Mouse (Mus musculus) cerebellum, postnatal 4 days (tissue): Measurements from ENCODE around the gene Slc12a7.

ENCODE experiments used
- DNase-seq, 2 experiments: peaks; one replicate each; pipeline ENCODE4 v3.0.0; 2022; ENCODE audit warnings: low spot score in 2 of 2, mixed read lengths in 1 of 2

The Slc12a7 gene

GRCm38 (mm10) chr13:73762938-73763337 is 30.0 kb downstream of the Slc12a7 start:
- DNase-seq = no peak

DNA sequence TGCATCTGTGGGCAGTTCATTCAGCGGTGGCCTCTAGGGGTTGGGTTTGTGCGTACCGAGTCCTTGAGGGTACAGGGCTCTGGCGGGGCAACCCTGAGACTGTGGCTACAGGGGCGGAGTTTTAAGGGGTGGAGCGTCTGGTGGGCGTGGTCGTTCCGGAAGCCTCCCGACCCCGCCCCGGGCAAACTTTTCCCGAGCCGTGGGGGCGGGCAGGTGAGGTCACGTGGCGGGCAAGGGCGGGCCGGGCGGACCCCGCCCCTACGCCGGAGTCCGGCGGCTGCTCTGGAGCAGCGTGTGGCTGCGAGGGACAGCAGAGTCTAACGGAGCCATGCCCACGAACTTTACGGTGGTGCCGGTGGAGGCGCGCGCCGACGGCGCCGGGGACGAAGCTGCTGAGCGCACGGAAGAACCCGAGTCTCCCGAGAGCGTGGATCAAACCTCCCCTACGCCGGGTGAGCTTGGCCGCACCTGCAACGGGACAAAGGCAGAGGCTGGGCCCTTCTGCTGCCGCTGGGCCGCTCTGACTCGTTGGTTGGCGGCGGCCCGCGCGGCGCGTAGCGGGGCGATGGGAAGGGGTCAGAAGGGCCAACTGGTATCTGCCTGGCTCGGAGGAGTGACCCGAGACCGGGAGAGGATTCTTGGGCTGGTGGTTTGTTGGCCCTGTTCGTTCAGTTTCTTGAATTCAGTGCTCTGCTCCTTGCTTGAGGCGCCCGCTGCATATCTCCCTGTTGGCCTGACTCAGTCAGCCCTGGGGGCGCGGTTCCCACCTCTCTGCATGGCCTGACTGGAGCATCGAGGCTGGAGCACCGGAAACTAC is 30.8 kb downstream of the Slc12a7 start:
- peak in 1 of 2 experiments; percentile 52 for DNase-seq

GRCm38 (mm10) chr13:73764256-73764775 is 31.4 kb downstream of the Slc12a7 start:
- no peak for DNase-seq

GRCm38 (mm10) chr13:73765393-73765792 is 32.5 kb downstream of the Slc12a7 start:
- DNase-seq = no peak

DNA sequence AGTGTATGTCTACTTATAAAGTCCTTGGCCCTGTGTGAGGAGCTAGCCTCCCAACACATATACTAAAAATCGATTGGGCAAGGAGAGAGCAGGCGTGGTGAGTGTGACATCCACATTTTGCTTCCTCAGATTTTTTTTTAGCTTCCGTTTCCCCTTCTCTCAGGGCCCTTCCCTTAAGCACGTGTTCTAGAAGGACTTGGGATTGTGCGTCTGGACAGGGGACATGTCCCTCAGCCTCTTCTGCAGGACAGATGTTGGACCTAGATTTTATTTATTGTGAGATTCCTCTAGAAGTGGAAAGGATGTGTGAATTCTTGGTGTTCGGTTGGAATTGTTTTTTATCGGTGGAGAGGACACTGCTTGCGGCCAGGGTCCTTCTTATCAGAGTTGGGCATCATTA is 34.3 kb downstream of the Slc12a7 start:
- DNase-seq = no peak

DNA sequence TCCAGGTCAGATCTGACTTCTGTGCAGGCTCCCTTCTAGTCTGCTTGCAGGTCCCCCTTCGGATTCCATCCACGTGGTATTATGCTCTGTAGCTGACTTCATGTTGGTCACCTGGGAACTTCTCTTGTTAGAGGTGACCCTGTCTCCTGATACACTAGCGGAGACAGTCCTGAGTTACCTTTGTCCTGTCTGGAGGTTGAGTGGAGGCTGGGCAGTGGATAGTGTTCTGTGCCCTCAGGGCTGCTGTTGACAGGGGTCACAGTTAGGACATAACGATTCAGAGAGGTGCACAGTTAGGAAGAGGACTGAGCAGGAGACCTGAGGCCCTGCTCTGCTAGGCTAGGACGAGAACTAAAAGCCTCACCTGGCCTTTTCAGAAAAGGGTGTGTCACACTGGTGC is 34.9 kb downstream of the Slc12a7 start:
- DNase-seq = no peak

DNA sequence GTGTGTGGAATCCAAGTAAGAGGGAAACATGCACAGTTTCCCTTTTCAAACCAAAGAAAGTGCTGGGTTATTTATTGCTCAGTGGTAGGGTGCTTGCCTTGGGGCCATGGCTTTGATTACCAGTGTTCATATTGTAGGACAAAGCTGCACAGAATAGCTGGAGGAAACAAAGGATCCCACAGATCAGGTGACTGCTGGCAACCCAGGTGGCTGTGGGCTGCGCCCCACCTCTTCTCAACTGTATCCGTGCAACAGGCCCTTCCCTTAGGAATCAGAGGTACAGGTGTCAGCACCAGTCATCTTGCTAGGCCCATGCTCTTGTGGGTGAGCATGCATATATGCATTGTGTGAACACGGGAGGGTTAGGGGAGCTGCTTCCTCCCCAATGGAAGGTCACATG is 35.4 kb downstream of the Slc12a7 start:
- no peak for DNase-seq

- no peak for DNase-seq
Observed at GRCm38 (mm10) chr13:73769916-73770682, 37.2 kb downstream of the Slc12a7 start.

GRCm38 (mm10) chr13:73771131-73771530 is 38.2 kb downstream of the Slc12a7 start:
- DNase-seq = no peak

DNA sequence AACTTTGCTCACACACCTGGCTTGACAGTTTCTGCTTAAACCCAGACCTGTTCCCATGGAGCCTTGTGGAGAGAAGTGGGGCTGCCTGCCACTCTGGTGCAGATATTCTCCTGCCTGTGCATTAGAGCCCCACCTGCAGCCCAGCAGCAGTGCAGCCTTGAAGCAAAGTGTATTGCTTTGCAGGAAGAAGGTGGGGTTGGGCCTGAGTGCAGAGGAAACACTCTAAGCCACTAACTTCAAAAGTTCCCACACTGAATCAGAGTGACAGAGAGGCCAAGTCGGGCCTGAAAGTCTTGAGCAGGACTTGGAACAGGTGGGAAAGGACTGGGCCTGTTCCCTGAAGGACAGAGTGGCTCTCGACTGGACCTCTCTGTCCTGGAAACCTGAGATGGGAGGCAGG is 39.8 kb downstream of the Slc12a7 start:
- no peak for DNase-seq

GRCm38 (mm10) chr13:73773519-73774205 is 40.8 kb downstream of the Slc12a7 start:
- DNase-seq = peak in 1 of 2 experiments; percentile 26

- DNase-seq = no peak
Observed at GRCm38 (mm10) chr13:73775786-73776185, 42.9 kb downstream of the Slc12a7 start.

DNA sequence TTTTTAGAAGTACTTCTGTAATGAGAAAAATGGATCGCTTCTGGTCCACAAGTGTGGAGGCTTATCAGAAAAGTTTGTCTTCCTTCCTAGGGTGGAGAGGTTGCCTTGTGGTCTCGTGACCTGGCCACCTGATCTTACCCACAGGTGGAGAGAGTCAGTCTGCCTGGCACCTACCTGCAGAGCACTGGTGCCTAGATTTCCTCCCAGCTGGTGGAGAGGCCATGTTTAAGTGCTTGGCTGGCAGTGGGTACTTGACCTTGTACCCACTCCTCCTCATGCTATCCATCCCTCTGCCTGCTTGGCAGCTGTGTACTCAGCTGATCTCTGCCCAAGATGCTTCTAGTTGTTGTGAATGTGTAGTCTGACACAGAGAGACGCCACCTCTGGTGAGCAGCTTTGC is 44.7 kb downstream of the Slc12a7 start:
- DNase-seq = no peak

- DNase-seq = no peak
Observed at GRCm38 (mm10) chr13:73782486-73782885, 49.6 kb downstream of the Slc12a7 start.

DNA sequence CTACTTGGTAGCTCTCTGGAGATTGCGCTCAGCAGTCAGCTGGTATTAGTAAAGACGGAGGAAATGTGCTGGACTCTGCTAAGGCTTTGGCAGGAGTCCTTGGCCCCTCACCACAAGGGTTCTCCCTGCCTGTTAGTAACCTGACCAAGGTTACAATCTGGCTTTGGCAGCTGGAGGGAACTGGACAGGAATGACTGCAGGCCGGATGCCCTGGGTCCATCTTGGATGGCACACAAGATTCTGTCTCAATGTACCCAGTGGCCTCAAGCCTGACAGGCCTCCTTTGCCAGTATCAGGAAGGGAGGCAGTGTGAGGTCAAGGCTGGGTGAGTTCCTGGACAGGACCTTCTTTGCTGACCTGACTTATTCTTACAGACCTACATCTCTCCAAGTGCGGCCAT is 59.3 kb downstream of the Slc12a7 start:
- DNase-seq = no peak

GRCm38 (mm10) chr13:73793171-73793570 is 60.3 kb downstream of the Slc12a7 start:
- no peak for DNase-seq

DNA sequence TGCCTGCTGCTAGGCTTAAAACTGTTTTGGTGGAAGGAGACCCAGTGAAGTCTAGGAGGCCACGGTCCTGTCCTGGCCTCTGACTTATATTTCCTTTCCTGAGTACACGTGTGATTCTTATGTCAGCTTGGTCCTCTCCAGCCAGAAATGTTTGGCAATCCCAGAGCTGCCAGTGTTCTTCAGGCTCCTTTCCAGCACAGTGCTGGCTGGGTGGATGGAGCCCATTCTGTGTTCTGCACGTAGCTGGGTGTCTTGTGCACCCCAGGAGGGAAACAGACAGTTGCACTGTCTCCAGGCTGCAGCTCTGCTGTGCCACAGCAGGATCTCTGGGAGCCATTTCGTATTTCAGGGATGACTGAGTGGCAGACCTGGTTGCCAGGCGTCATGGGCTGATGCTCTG is 66.2 kb downstream of the Slc12a7 start:
- DNase-seq = no peak

GRCm38 (mm10) chr13:73803450-73804178 is 70.7 kb downstream of the Slc12a7 start:
- DNase-seq = no peak

DNA sequence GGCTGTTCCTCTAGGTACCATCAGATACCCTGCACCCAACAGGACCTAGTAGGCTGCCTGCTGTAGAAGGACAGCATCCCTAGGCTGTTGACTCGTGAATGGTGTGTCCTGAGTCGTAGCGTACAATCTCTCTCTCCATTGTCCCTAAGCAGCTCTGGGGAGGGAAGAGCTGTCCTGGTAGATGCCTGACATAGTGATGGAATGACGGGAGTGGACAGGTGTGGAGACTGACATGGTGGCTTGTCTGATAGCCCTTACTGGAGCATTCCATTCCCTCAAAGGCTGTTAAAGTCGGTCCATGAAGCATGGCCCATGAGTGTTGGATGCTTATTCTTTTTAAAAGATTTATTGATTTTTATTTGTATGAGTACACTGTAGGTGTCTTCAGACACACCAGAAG is 72.0 kb downstream of the Slc12a7 start:
- DNase-seq = no peak

DNA sequence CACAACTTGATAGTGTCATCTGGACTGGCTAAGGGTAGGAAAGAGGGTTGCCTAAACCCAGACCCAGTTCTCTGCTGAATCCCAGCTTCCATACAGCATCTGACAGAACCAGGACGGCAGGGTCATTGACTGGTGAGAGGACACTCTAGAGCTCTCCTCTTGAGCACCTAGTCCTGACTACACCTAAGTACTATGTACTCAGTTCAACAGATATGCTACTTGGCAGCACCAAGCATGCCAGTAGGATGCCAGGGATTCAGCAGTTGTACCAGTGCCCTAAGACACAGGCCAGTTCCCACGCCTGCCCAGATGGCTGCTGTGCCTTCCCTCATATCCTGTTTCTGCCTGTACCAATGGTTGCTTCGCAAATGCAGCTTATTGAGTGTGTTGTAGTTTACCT is 80.0 kb downstream of the Slc12a7 start:
- no peak for DNase-seq

DNA sequence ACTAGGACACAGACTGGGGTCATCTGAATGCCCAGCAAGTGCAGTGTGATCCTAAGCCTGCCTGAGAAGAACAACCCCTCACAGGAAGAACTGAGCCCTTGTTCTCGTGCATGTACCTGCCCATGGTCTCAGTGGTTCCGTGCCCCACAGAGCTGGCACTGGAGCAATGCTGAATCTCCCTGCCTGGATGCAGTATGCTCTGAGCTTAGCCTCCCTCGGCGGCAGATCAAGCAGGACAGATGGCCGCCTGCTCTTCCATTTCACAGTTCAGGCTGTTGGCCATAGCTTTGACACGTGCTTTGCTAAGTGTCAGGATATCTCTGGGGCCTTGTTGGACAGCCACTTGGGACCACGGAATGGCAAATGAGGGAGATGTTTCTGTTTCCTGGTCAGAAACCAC is 81.3 kb downstream of the Slc12a7 start:
- DNase-seq = no peak

DNA sequence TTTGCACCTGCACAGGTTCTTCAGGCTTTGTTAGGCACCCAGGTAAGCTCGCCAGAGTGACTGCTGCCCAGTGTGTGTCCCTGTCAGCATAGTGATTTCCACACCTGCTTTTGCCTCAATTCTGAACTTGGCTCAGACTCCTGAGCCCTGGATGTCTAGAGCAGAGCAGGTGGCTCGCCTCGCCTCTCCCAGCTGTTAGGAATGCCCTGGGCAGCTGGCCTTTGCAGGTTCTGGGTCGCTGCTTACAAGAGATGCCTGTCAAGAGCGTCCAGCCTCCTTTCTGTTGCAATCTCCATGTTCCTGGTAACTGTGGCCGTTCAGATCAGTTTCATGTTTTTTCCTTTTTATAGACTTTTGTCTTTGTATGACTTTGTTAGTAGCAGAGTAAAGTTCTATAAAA is 83.4 kb downstream of the Slc12a7 start:
- no peak for DNase-seq
